Mouse (Mus musculus) stomach, embryonic 15.5 days (tissue): ENCODE measurements around the gene Gxylt1. TPM values are rescaled to one million over a fixed set of nuclear protein-coding genes. Genes with fewer than 3 reads are reported as not detected.
A peak's percentile ranks its signal among the peaks of the same experiment; 100 is the strongest.

Experiments
- ATAC-seq: fragments of 200-750 bp; cut with Nextera tagmentation; 2 replicates; pipeline ENCODE4 v1.8.0; 2017; ENCODE audit warnings: low read depth, moderate number of reproducible peaks, moderate TSS enrichment; ENCODE audit not compliant: insufficient read depth, low FRiP score
- H3K27ac ChIP-seq: fragments of 300-500 bp; sonication (generic); 2 replicates; pipeline ENCODE4 v1.5.1; 2015; ENCODE audit warnings: mild to moderate bottlenecking, inconsistent platforms
- H3K27me3 ChIP-seq: fragments of 300-500 bp; sonication (generic); replicated peaks from 2 replicates; pipeline ENCODE4 v1.6.1; 2015; ENCODE audit warnings: inconsistent platforms
- H3K36me3 ChIP-seq: fragments of 300-500 bp; sonication (generic); 2 replicates; pipeline ENCODE4 v1.6.1; 2015; ENCODE audit warnings: inconsistent platforms
- H3K4me1 ChIP-seq: fragments of 300-500 bp; sonication (generic); 2 replicates; pipeline ENCODE4 v1.6.1; 2015; ENCODE audit warnings: inconsistent platforms
- H3K4me2 ChIP-seq: fragments of 300-500 bp; sonication (generic); 2 replicates; pipeline ENCODE4 v1.6.1; 2015; ENCODE audit warnings: mild to moderate bottlenecking, inconsistent platforms
- H3K4me3 ChIP-seq: fragments of 300-500 bp; sonication (generic); replicated peaks from 2 replicates; pipeline ENCODE4 v1.5.1; 2015; ENCODE audit warnings: inconsistent platforms
- H3K9ac ChIP-seq: fragments of 300-500 bp; sonication (generic); 2 replicates; pipeline ENCODE4 v1.6.1; 2015; ENCODE audit warnings: inconsistent platforms
- H3K9me3 ChIP-seq: fragments of 300-500 bp; sonication (generic); 2 replicates; pipeline ENCODE4 v1.6.1; 2016; ENCODE audit warnings: inconsistent platforms
- WGBS: fragments of 180-500 bp; shearing (Covaris S2); methylation state at CpG from one replicate; pipeline ENCODE4 v1.1.7; 2015; 5-methylcytosine and 5-hydroxymethylcytosine counted together
- polyA plus RNA-seq: library from polyadenylated mRNA; unstranded; fragments of >200 nt; fragmentation: Nextera tagmentation; extraction: Ambion mirVana; gene quantifications from 2 replicates; pipeline ENCODE4 v1.2.1, GENCODE M21; 2015

Gene Gxylt1
- polyA plus RNA-seq, 1 experiment from 2014 or later, result 11.7 TPM

GRCm38 (mm10) chr15:93222475-93222874 is 52.5 kb downstream of the Gxylt1 start:
- Histone ChIP-seq H3K9me3 (no peaks in the 10 kb centered on the region), H3K36me3 (no peaks in the 10 kb centered on the region), H3K4me2 (no peak overlapping the region), H3K27ac (no peak overlapping the region), H3K4me1 (no peaks in the 10 kb centered on the region), H3K9ac (no peak overlapping the region), H3K27me3 (no peaks in the 10 kb centered on the region), H3K4me3 (no peak overlapping the region)
- ATAC-seq, result no peak
- WGBS, result 55% methylated on average over 7 of the region's 7 CpGs

GRCm38 (mm10) chr15:93212617-93213016 is 62.4 kb downstream of the Gxylt1 start:
- no peaks in the 10 kb centered on the region for H3K27me3 ChIP-seq
- no peaks in the 10 kb centered on the region for H3K9me3 ChIP-seq
- no peak overlapping the region for H3K9ac ChIP-seq
- H3K27ac ChIP-seq, result no peak overlapping the region
- no peaks in the 10 kb centered on the region for H3K4me1 ChIP-seq
- no peak overlapping the region for H3K4me3 ChIP-seq
- H3K36me3 ChIP-seq, result no peaks in the 10 kb centered on the region
- no peak for ATAC-seq
- 91% methylated on average over 9 of the region's 9 CpGs for WGBS
- no peak overlapping the region for H3K4me2 ChIP-seq

GRCm38 (mm10) chr15:93204861-93205260 is 70.1 kb downstream of the Gxylt1 start:
- H3K27me3 ChIP-seq, result no peaks in the 10 kb centered on the region
- no peak for ATAC-seq
- no peak overlapping the region for H3K27ac ChIP-seq
- 84% methylated on average over 1 of the region's 1 CpGs for WGBS
- H3K4me2 ChIP-seq, result no peak overlapping the region
- H3K36me3 ChIP-seq, result no peaks in the 10 kb centered on the region
- H3K9me3 ChIP-seq, result no peaks in the 10 kb centered on the region
- H3K9ac ChIP-seq, result no peak overlapping the region
- no peaks in the 10 kb centered on the region for H3K4me1 ChIP-seq
- no peak overlapping the region for H3K4me3 ChIP-seq

DNA sequence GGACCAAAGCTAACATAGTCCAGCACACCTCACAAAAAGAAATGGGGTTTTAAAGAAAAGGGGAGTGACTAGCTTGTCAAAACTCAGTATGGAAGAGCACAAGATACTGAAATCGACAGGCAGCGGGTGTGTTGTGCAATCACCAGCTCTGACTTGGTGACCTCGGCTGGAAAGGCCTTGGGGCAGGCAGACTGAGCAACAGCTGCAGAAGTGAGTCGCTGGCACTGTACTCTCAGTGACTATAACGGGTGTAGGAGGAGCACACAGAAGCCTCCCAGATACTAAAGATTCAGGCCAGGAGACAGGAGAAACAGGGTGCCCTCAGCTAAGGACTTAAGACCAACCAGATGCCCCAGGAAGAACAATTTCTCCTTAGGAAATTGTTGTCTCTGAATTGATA is 73.0 kb downstream of the Gxylt1 start:
- H3K4me2 ChIP-seq, result no peak overlapping the region
- no peak for ATAC-seq
- H3K27me3 ChIP-seq, result no peaks in the 10 kb centered on the region
- H3K36me3 ChIP-seq, result no peaks in the 10 kb centered on the region
- WGBS, result 69% methylated on average over 5 of the region's 5 CpGs
- H3K27ac ChIP-seq, result no peak overlapping the region
- H3K9ac ChIP-seq, result no peak overlapping the region
- H3K4me1 ChIP-seq, result no peaks in the 10 kb centered on the region
- H3K4me3 ChIP-seq, result no peak overlapping the region
- H3K9me3 ChIP-seq, result no peaks in the 10 kb centered on the region

- Histone ChIP-seq H3K4me1 (no peaks in the 10 kb centered on the region), H3K9ac (no peak overlapping the region), H3K4me2 (no peak overlapping the region), H3K9me3 (no peaks in the 10 kb centered on the region), H3K27ac (no peak overlapping the region), H3K4me3 (no peak overlapping the region), H3K36me3 (no peaks in the 10 kb centered on the region), H3K27me3 (no peaks in the 10 kb centered on the region)
- ATAC-seq, result 0 out of 2 replicates have a peak, but pooled peaks have one; percentile 47
- WGBS, result 75% methylated on average over 12 of the region's 12 CpGs
These were observed 83.4 kb downstream of the Gxylt1 start for GRCm38 (mm10) chr15:93191387-93192145.

Other genes with a start within 250 kb of the Gxylt1 start
- 72.2 and 74.8 TPM in 2 replicates for gene Yaf2, start 61.8 kb upstream of the Gxylt1 start, polyA plus RNA-seq
- gene Zcrb1, start 123.2 kb upstream of the Gxylt1 start, polyA plus RNA-seq, result 122 and 123 TPM in 2 replicates
- 41.4 and 41.9 TPM in 2 replicates for gene Pphln1, start 123.2 kb upstream of the Gxylt1 start, polyA plus RNA-seq